Mouse (Mus musculus): ENCODE results near the gene Olig1. TPM values are rescaled to one million over a fixed set of nuclear protein-coding genes. Genes with fewer than 3 reads are reported as not detected.
A peak's percentile ranks its signal among the peaks of the same experiment; 100 is the strongest.

Gene Olig1
- polyA plus RNA-seq, 1 experiment from 2014 or later = 0.13 TPM

- WGBS = 52% methylated on average over 16 of the region's 16 CpGs
- Histone ChIP-seq H3K4me2 (replicated peaks) (no peak overlapping the region), H3K9ac (no peak overlapping the region), H3K4me3 (replicated peaks) (no peak overlapping the region), H3K9me3 (no peaks in the 10 kb centered on the region), H3K27ac (no peak overlapping the region), H3K36me3 (no peaks in the 10 kb centered on the region), H3K27me3 (replicated peaks) (peaks cover 26% of the 10 kb centered on the region; the same call in 1 of the 2 replicates), H3K4me1 (replicated peaks) (no peaks in the 10 kb centered on the region)
- no peak for ATAC-seq
Observed at GRCm38 (mm10) chr16:91300641-91301441, 31.3 kb downstream of the Olig1 start.

GRCm38 (mm10) chr16:91301454-91301853 is 31.9 kb downstream of the Olig1 start:
- no peak overlapping the region for H3K4me3 ChIP-seq (replicated peaks)
- no peak overlapping the region for H3K27ac ChIP-seq
- no peak overlapping the region for H3K9ac ChIP-seq
- ATAC-seq = no peak
- WGBS = 54% methylated on average over 18 of the region's 18 CpGs
- peaks cover 26% of the 10 kb centered on the region; the same call in 1 of the 2 replicates for H3K27me3 ChIP-seq (replicated peaks)
- H3K36me3 ChIP-seq = no peaks in the 10 kb centered on the region
- no peaks in the 10 kb centered on the region for H3K9me3 ChIP-seq
- H3K4me2 ChIP-seq (replicated peaks) = no peak overlapping the region
- no peaks in the 10 kb centered on the region for H3K4me1 ChIP-seq (replicated peaks)

GRCm38 (mm10) chr16:91303776-91304709 is 34.5 kb downstream of the Olig1 start:
- ATAC-seq = no peak
- 42% methylated on average over 26 of the region's 26 CpGs for WGBS
- no peaks in the 10 kb centered on the region for H3K4me1 ChIP-seq (replicated peaks)
- H3K4me2 ChIP-seq (replicated peaks) = no peak overlapping the region
- H3K27ac ChIP-seq = no peak overlapping the region
- H3K9ac ChIP-seq = no peak overlapping the region
- H3K9me3 ChIP-seq = no peaks in the 10 kb centered on the region
- H3K27me3 ChIP-seq (replicated peaks) = peaks cover 26% of the 10 kb centered on the region; the same call in 1 of the 2 replicates
- H3K4me3 ChIP-seq (replicated peaks) = no peak overlapping the region
- H3K36me3 ChIP-seq = no peaks in the 10 kb centered on the region

- H3K4me2 ChIP-seq (replicated peaks) = no peak overlapping the region
- no peaks in the 10 kb centered on the region for H3K36me3 ChIP-seq
- H3K27ac ChIP-seq = no peak overlapping the region
- H3K4me1 ChIP-seq (replicated peaks) = no peaks in the 10 kb centered on the region
- H3K27me3 ChIP-seq (replicated peaks) = peaks cover 21% of the 10 kb centered on the region; the same call in 1 of the 2 replicates
- WGBS = 71% methylated on average over 16 of the region's 16 CpGs
- no peaks in the 10 kb centered on the region for H3K9me3 ChIP-seq
- no peak overlapping the region for H3K4me3 ChIP-seq (replicated peaks)
- no peak for ATAC-seq
- H3K9ac ChIP-seq = no peak overlapping the region
Observed at GRCm38 (mm10) chr16:91305512-91306111, 36.0 kb downstream of the Olig1 start.

GRCm38 (mm10) chr16:91309872-91310271 is 40.3 kb downstream of the Olig1 start:
- H3K4me1 ChIP-seq (replicated peaks) = 0 out of 2 replicates have a peak, but pooled peaks cover 4% of the 10 kb centered on the region
- H3K36me3 ChIP-seq = no peaks in the 10 kb centered on the region
- 84% methylated on average over 3 of the region's 3 CpGs for WGBS
- ATAC-seq = no peak
- H3K4me3 ChIP-seq (replicated peaks) = no peak overlapping the region
- peaks cover 6% of the 10 kb centered on the region; the same call in 1 of the 2 replicates for H3K27me3 ChIP-seq (replicated peaks)
- H3K27ac ChIP-seq = no peak overlapping the region
- H3K9me3 ChIP-seq = no peaks in the 10 kb centered on the region
- no peak overlapping the region for H3K4me2 ChIP-seq (replicated peaks)
- no peak overlapping the region for H3K9ac ChIP-seq

GRCm38 (mm10) chr16:91312921-91313320 is 43.3 kb downstream of the Olig1 start:
- Histone ChIP-seq H3K9me3 (no peaks in the 10 kb centered on the region), H3K27me3 (replicated peaks) (peaks cover 2% of the 10 kb centered on the region; the same call in 1 of the 2 replicates)

GRCm38 (mm10) chr16:91314114-91314775 is 44.7 kb downstream of the Olig1 start:
- Histone ChIP-seq H3K27me3 (replicated peaks) (peaks cover 2% of the 10 kb centered on the region; the same call in 1 of the 2 replicates), H3K9ac (no peak overlapping the region), H3K4me2 (replicated peaks) (peak overlapping the region; percentile 36), H3K36me3 (no peaks in the 10 kb centered on the region), H3K9me3 (no peaks in the 10 kb centered on the region), H3K27ac (no peak overlapping the region), H3K4me1 (replicated peaks) (0 out of 2 replicates have a peak, but pooled peaks cover 4% of the 10 kb centered on the region), H3K4me3 (replicated peaks) (no peak overlapping the region)
- WGBS = 7% methylated on average over 19 of the region's 19 CpGs
- peak; percentile 51; the same call in 1 of the 2 replicates for ATAC-seq

More at GRCm38 (mm10) chr16:91312921-91313320, 43.3 kb downstream of the Olig1 start:
- 0 out of 2 replicates have a peak, but pooled peaks cover 4% of the 10 kb centered on the region for H3K4me1 ChIP-seq (replicated peaks)
- no peak overlapping the region for H3K27ac ChIP-seq
- H3K9ac ChIP-seq = no peak overlapping the region
- no peaks in the 10 kb centered on the region for H3K36me3 ChIP-seq
- 73% methylated on average over 7 of the region's 7 CpGs for WGBS
- ATAC-seq = no peak
- H3K4me2 ChIP-seq (replicated peaks) = no peak overlapping the region
- H3K4me3 ChIP-seq (replicated peaks) = no peak overlapping the region

- 48% methylated on average over 10 of the region's 10 CpGs for WGBS
- H3K27me3 ChIP-seq (replicated peaks) = peaks cover 10% of the 10 kb centered on the region
- no peak overlapping the region for H3K4me2 ChIP-seq (replicated peaks)
- no peak overlapping the region for H3K4me3 ChIP-seq (replicated peaks)
- no peaks in the 10 kb centered on the region for H3K36me3 ChIP-seq
- no peaks in the 10 kb centered on the region for H3K4me1 ChIP-seq (replicated peaks)
- ATAC-seq = no peak
- H3K27ac ChIP-seq = no peak overlapping the region
- no peaks in the 10 kb centered on the region for H3K9me3 ChIP-seq
- no peak overlapping the region for H3K9ac ChIP-seq
Observed at GRCm38 (mm10) chr16:91320191-91320590, 50.6 kb downstream of the Olig1 start.

- WGBS = 70% methylated on average over 15 of the region's 15 CpGs
- Histone ChIP-seq H3K4me2 (replicated peaks) (no peak overlapping the region), H3K9ac (no peak overlapping the region), H3K36me3 (no peaks in the 10 kb centered on the region), H3K9me3 (no peaks in the 10 kb centered on the region), H3K4me1 (replicated peaks) (no peaks in the 10 kb centered on the region), H3K27ac (no peak overlapping the region), H3K4me3 (replicated peaks) (no peak overlapping the region), H3K27me3 (replicated peaks) (peaks cover 10% of the 10 kb centered on the region)
- ATAC-seq = no peak
Observed at GRCm38 (mm10) chr16:91320608-91321007, 51.0 kb downstream of the Olig1 start.

Data from intestine, embryonic 15.5 days (tissue).